Mouse (Mus musculus) cerebellum, postnatal 36 days (tissue): ENCODE data around the gene Plekhm2.

Experiments
- DNase-seq, 2 experiments: peaks; one replicate each; pipeline ENCODE4 v3.0.0; 2021 to 2022; ENCODE audit warnings: mixed read lengths in 2 of 2

Gene Plekhm2

GRCm38 (mm10) chr4:141628661-141629060 lies 36.0 kb downstream of the Plekhm2 start:
- DNase-seq = no peak

DNA sequence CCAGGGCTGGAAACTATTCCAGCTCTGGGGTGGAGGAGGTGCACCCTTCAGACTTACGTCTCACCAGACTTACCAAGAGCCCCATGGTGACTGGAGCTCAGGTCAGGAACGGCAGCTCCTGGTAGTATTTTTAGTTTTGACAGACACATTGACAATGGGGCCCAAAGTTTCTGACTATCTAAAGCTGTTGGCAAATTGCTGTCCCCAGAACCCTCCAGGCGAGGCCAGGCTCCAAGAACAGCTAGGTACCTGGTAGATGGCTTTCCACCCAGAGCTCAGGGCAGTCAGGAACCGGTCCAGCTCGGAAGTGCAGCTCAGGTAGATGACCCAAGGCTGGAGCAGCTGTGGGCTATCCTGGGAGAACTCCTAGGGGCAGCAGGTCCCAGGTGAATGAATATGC lies 37.2 kb downstream of the Plekhm2 start:
- peak in 1 of 2 experiments; percentile 2 for DNase-seq

GRCm38 (mm10) chr4:141625774-141626550 lies 38.7 kb downstream of the Plekhm2 start:
- no peak for DNase-seq

DNA sequence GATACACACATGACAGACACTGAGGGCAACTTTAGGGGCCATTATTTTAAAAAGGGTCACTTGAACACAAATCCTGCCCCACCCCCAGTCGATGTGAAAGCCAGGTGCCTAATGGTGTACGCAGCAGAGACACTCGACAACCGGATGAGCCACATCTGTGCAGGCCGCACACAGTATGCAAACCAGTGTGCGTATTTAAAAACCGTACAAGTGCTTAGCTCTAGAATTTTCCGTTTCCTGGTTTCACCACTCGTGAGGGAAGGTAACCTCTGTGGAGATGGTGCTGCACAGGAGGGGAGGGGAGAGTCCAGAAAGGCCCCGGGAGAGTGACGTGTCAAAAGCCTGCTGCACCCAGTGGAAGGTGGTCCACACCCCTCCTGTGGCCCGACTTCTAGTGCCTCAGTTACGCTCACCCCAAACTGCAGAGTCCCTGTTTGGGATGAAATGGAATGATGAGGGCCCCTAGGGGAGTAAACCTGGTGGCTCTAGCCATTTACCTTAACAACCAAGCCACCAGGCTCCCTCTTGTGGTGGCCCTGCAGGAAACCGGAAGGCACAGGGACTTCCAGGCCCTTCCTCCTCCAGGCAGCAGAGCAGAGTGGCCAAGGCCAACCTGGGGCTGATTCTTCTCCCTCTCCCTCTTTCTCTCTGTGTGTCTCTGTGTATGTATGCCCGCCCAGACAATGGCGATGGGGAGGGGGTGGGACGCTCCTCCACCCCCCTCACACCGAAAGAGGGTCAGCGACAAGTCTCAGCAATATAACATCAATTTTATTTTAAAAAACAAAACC lies 39.5 kb downstream of the Plekhm2 start:
- DNase-seq = no peak

DNA sequence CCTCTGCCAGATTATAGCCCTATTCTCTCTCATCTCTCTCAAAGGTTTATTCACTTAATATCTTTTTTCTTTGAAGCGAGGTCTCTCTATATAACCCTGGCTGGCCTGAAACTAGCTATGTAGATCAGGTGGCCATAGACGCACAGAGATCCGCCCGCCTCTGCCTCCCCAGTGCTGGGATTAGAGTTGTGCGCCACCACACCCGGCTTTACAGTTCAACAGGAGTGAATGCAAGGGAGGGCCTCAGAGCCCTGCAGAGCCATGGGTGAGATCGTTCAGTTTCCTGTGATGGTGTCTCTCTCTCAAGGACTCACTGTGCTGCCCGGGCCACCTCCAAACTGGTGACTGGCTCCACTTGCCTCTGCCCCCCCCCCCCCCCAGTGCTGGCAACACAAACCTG lies 40.6 kb downstream of the Plekhm2 start:
- no peak for DNase-seq

DNA sequence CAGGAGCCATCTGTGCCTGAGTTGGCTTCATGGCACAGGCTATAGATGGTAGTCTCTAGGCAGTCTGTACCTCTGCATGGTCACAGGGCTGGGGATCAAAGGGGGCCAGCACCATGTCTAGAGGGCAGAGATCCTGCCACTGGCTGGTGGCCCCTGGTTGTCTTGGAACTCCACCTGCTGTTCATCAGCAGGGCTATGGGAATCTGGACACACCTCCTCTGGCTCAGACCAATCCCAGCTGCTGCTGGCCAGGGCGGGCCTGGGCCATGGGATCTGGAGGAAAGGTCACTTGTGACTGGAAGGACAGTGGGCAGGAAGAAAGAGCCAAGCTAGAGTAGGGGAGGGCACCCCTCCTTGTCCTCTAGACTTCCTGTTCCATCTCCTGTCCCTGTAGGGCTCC lies 41.0 kb downstream of the Plekhm2 start, which contains the start of gene Slc25a34:
Gene Slc25a34 (minus strand): TSS at position 156 of the 400 bp plus-strand sequence.
- peak in 1 of 2 experiments; percentile 27 for DNase-seq

GRCm38 (mm10) chr4:141623037-141623436 lies 41.7 kb downstream of the Plekhm2 start:
- DNase-seq = no peak

DNA sequence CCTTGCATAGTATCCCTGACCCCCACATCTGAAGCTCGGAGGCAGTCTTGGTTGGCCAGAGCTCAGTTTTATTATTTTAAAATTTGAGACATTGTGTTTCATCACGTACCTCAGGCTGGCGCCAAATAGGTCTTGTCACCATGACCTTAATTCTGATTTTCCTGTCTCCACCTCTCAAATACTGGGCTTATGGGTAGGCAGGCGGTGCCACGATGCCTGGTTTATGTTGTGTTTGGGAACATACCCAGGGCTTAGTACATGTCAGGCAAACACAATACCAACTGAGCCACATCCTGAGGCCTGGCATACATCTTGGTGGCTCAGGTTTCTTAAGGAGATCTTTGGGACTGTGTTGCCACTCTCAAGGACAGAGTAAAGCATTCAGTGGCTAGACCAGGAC lies 42.1 kb downstream of the Plekhm2 start:
- DNase-seq = no peak

- DNase-seq = no peak
Measured at GRCm38 (mm10) chr4:141622091-141622490, 42.6 kb downstream of the Plekhm2 start.

DNA sequence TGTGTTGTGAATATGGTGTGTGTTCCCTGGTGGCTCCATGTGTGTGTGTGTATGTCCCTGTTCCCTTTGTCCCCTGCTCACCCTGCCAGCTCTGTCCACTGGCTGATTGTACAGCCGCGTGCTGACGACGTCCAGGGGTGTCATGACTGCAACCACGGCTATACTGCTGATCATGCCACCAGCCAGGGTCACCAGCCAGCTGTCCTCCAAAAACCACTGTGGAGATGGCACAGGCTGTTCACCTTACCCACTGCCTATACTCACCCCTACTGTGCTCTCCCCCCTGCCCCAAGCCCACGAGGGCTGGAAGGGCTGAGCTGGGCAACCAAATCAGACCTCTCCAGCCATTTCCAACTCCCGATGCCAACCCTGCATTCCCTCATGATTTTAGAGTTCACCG lies 43.4 kb downstream of the Plekhm2 start:
- no peak for DNase-seq

DNA sequence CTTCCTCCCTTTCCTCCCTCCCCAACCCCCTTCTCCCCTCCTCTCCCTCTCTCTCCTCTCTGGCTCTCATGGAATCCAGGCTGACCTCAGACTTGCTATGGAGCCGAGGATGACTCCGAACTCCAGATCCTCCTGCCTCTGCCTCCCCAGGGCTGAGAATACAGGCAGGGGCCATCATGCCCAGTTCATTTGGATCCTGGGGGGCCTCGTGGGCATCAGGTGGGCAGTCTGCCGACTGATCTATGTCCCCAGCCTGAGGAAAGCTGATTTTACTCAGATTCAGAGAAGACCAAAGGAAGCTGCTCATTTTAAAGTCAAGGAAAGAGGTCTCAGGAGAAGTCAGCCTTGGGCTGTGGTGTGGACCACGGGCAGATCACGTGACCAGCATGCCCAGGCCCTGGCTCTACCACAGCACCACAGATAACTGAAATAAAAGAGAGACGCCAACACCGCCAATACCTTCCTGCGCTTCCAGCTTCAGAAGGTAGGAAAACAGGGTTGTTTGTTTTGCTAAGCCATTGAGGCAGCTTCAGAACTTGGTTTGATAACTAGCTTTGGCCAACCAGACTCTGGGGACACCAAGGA lies 45.3 kb downstream of the Plekhm2 start:
- DNase-seq = no peak

GRCm38 (mm10) chr4:141618565-141619243 lies 46.0 kb downstream of the Plekhm2 start, which contains the start of gene Tmem82:
Gene Tmem82 (minus strand): TSS chr4:141618633.
- DNase-seq = peak; percentile 64 to 67

GRCm38 (mm10) chr4:141617863-141618564 lies 46.7 kb downstream of the Plekhm2 start:
- DNase-seq = no peak

GRCm38 (mm10) chr4:141617299-141617698 lies 47.4 kb downstream of the Plekhm2 start:
- DNase-seq = peak; percentile 30 to 47

GRCm38 (mm10) chr4:141616811-141617210 lies 47.9 kb downstream of the Plekhm2 start:
- DNase-seq = no peak

DNA sequence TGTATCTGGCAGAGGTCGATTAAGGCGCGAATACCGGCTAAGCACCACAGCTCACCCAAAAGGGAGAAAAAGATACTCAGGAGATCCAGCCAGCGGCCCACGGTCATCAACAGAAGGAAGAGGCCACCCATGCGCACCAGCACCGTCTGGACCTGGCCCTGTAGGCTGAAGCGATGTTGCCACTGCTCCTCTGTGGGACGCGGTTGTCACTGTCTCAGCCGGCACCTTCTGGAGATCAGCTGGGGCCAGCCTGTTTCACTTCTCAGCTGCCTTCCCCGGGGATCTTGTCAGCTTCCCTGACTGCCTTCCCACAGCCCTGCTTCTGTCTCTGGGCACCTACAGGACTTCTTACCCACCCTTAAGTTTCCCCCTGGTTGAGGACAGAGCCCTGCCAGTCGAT lies 49.8 kb downstream of the Plekhm2 start:
- DNase-seq = no peak

GRCm38 (mm10) chr4:141609538-141609937 lies 55.2 kb downstream of the Plekhm2 start:
- DNase-seq = no peak

DNA sequence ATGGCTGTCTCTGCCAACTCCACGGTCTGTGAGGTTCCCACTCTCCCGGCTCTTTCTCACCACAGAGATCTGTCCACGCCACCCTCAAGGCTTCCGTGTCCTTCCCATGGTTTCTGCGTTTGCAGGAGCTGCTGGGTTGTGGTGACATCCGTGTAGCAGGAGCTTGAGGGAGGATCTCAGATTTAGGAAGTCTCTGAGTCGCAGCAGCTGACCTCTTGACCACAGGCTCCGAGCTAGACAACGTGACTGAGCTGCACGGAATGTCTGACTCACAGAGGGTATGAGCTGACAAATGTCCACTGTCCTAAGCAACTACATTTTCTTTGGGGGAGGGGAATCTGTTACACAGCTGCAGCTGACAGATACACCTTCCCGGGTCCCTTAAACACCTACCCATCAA lies 58.8 kb downstream of the Plekhm2 start, which contains the start of gene Fblim1:
Gene Fblim1 (minus strand): TSS at position 236 of the 400 bp plus-strand sequence.
- DNase-seq = no peak

GRCm38 (mm10) chr4:141605421-141605820 lies 59.3 kb downstream of the Plekhm2 start:
- no peak for DNase-seq

GRCm38 (mm10) chr4:141604493-141604892 lies 60.2 kb downstream of the Plekhm2 start:
- DNase-seq = no peak

- DNase-seq = no peak
Measured at GRCm38 (mm10) chr4:141603921-141604320, 60.8 kb downstream of the Plekhm2 start.
